Mouse (Mus musculus) T-helper 2 cell (primary cell): ENCODE data around the gene Srarp.

Experiments
- in situ Hi-C: fragments of 300-600 bp; cut with MboI, MseI; formaldehyde crosslinking; loops from one replicate; pipeline ENCODE4 v1.15.1; 2025; ENCODE audit warnings: high pct_unique_total_duplicates

Gene Srarp

GRCm38 (mm10) chr4:141435974-141436373 lies at the start of gene Srarp:
Gene Srarp (minus strand): TSS chr4:141436105.
- in situ Hi-C loops = no loop called here

- in situ Hi-C loops = loop anchor here (10.0 kb wide), 1 partner anchor 79 kb away; no protein-coding TSS in a partner anchor
Measured at GRCm38 (mm10) chr4:141484071-141484470, 48.2 kb upstream of the Srarp start.

- in situ Hi-C loops = no loop called here
Measured at GRCm38 (mm10) chr4:141479411-141479810, 43.5 kb upstream of the Srarp start.

- in situ Hi-C loops = no loop called here
Measured at GRCm38 (mm10) chr4:141478794-141479193, 42.9 kb upstream of the Srarp start.

GRCm38 (mm10) chr4:141478225-141478624 lies 42.3 kb upstream of the Srarp start:
- in situ Hi-C loops = no loop called here

GRCm38 (mm10) chr4:141477681-141478102 lies 41.8 kb upstream of the Srarp start:
- in situ Hi-C loops = no loop called here

- in situ Hi-C loops = no loop called here
Measured at GRCm38 (mm10) chr4:141474431-141474830, 38.5 kb upstream of the Srarp start.

GRCm38 (mm10) chr4:141472641-141473321 lies 36.9 kb upstream of the Srarp start:
- in situ Hi-C loops = no loop called here

- in situ Hi-C loops = no loop called here
Measured at GRCm38 (mm10) chr4:141471491-141471890, 35.6 kb upstream of the Srarp start.

GRCm38 (mm10) chr4:141469343-141469742 lies 33.4 kb upstream of the Srarp start:
- in situ Hi-C loops = no loop called here

GRCm38 (mm10) chr4:141468576-141468975 lies 32.7 kb upstream of the Srarp start:
- in situ Hi-C loops = no loop called here

- in situ Hi-C loops = no loop called here
Measured at GRCm38 (mm10) chr4:141467581-141467927, 31.6 kb upstream of the Srarp start.

- in situ Hi-C loops = no loop called here
Measured at GRCm38 (mm10) chr4:141466844-141467580, 31.1 kb upstream of the Srarp start.

GRCm38 (mm10) chr4:141466289-141466795 lies 30.4 kb upstream of the Srarp start:
- in situ Hi-C loops = no loop called here

GRCm38 (mm10) chr4:141465512-141466288 lies 29.8 kb upstream of the Srarp start:
- in situ Hi-C loops = no loop called here

- in situ Hi-C loops = no loop called here
Measured at GRCm38 (mm10) chr4:141464722-141465121, 28.8 kb upstream of the Srarp start.

- in situ Hi-C loops = no loop called here
Measured at GRCm38 (mm10) chr4:141463472-141463871, 27.6 kb upstream of the Srarp start.

GRCm38 (mm10) chr4:141461576-141461975 lies 25.7 kb upstream of the Srarp start:
- in situ Hi-C loops = no loop called here

- in situ Hi-C loops = no loop called here
Measured at GRCm38 (mm10) chr4:141461088-141461487, 25.2 kb upstream of the Srarp start.

- in situ Hi-C loops = no loop called here
Measured at GRCm38 (mm10) chr4:141460481-141460880, 24.6 kb upstream of the Srarp start.

GRCm38 (mm10) chr4:141459766-141460165 lies 23.9 kb upstream of the Srarp start:
- in situ Hi-C loops = no loop called here

- in situ Hi-C loops = no loop called here
Measured at GRCm38 (mm10) chr4:141458888-141459287, 23.0 kb upstream of the Srarp start.
